In the genomic region with DNA sequence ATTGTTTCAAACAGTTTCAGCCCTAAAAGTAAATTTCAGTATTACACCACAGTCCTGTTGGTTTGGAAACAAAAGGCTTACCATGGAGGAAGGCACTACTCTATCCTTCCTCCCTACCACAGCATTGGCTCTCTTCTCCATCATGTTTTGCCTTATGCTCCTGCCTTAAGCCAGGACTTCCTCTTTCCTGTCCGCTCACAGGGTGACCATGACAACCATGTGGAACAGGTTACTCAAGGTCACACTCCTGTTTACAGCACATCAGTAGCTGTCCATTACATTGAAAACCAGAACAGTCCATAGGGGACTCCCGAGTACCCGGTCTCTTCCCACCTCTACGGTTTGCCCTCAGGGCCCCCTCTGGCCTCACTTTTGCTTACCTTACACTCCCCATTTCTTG, we compare ENCODE assay signal across 19 mouse cellular contexts.
DNase-seq lines count a peak whose midpoint lies in the region; ATAC-seq and TF ChIP-seq lines count a peak whose summit lies in the region.
"Had no signal": no experiment of that assay in that cellular context is flagged by ENCODE, and none has a peak within 500 bp of the region (broad histone marks: within the 10 kb centered on the region; RNA-seq: fewer than 3 reads in every experiment).

No protein-coding gene starts in this region.

- H3K27me3 ChIP-seq in liver, postnatal 0 days (ENCODE audit: insufficient read depth, low read length), result no peaks in the 10 kb centered on the region
- H3K27me3 ChIP-seq: embryonic facial prominence, embryonic 13.5 days; heart, embryonic 12.5 days; hindbrain, embryonic 15.5 days had no signal

- intact Hi-C loops in left cerebral cortex, adult 2 months (cut with DNase I), result no loop called here

- no peak overlapping the region for H3K4me2 ChIP-seq in liver, postnatal 0 days (ENCODE audit: low read depth, low read length)
- H3K4me2 ChIP-seq: embryonic facial prominence, embryonic 13.5 days; heart, embryonic 12.5 days; hindbrain, embryonic 15.5 days had no signal

- WGBS in liver, postnatal 0 days (ENCODE audit: insufficient replicate concordance), result 67% methylated on average over 4 of the region's 4 CpGs

- TF ChIP-seq CTCF in liver, postnatal 0 days (IDR thresholded peaks at IDR 0.05; ENCODE audit: low read depth), result no peak
- TF ChIP-seq CTCF in left cerebral cortex, adult 2 months (IDR thresholded peaks at IDR 0.05), result no peak

- no peaks in the 10 kb centered on the region for H3K4me1 ChIP-seq in liver, postnatal 0 days (ENCODE audit: insufficient read depth)
- H3K4me1 ChIP-seq: embryonic facial prominence, embryonic 13.5 days; heart, embryonic 12.5 days; hindbrain, embryonic 15.5 days had no signal

- H3K36me3 ChIP-seq in liver, postnatal 0 days (replicated peaks; ENCODE audit: insufficient read depth, low read length), result peaks cover 5% of the 10 kb centered on the region; the same call in 1 of the 2 replicates

- ATAC-seq in liver, postnatal 0 days, result peak; percentile 36; the same call in 1 of the 2 replicates
- ATAC-seq in common myeloid progenitor, adult 5-6 weeks (replicated peaks; ENCODE audit: low read depth, poor library complexity, severe bottlenecking), result peak; percentile 62
- ATAC-seq in megakaryocyte, adult 5-6 weeks (ENCODE audit: poor library complexity, severe bottlenecking), result peak; percentile 82
- ATAC-seq: forebrain, embryonic 14.5 days; intestine, embryonic 16.5 days had no signal

- no peak overlapping the region for H3K9ac ChIP-seq in liver, postnatal 0 days (replicated peaks)
- H3K9ac ChIP-seq: embryonic facial prominence, embryonic 13.5 days; heart, embryonic 12.5 days; hindbrain, embryonic 15.5 days had no signal

- TF ChIP-seq EP300 in liver, postnatal 0 days (IDR thresholded peaks at IDR 0.05; ENCODE audit: low read depth), result no peak

- no peak overlapping the region for H3K4me3 ChIP-seq in liver, postnatal 0 days (ENCODE audit: low read depth, low read length)
- no peak overlapping the region for H3K4me3 ChIP-seq in left cerebral cortex, adult 2 months
- H3K4me3 ChIP-seq: embryonic facial prominence, embryonic 13.5 days; gastrocnemius, adult 2 months; heart, adult 2 months; heart, embryonic 12.5 days; hindbrain, embryonic 15.5 days had no signal

- DNase-seq in liver, postnatal 0 days, result no peak
- DNase-seq in liver, result no peak
- DNase-seq in left cerebral cortex, adult 2 months (ENCODE audit: extremely low spot score in 1 of 2, low spot score in 2 of 2), result no peak
- DNase-seq in cerebellum, postnatal 36 days, result no peak
- DNase-seq in cerebellum, adult 8-10 months, result no peak
- DNase-seq: adrenal gland, adult 2 months; adrenal gland, postnatal 25 days; cerebellum, adult 18-20 months; cerebellum, postnatal 10 days; gastrocnemius, adult 2 months; gastrocnemius, postnatal 36 days; heart, adult 2 months had no signal

- H3K9me3 ChIP-seq in liver, postnatal 0 days (ENCODE audit: low read length), result no peaks in the 10 kb centered on the region
- H3K9me3 ChIP-seq: hindbrain, embryonic 15.5 days had no signal

- H3K27ac ChIP-seq in liver, postnatal 0 days (ENCODE audit: low read depth), result no peak overlapping the region
- no peak overlapping the region for H3K27ac ChIP-seq in left cerebral cortex, adult 2 months
- H3K27ac ChIP-seq: embryonic facial prominence, embryonic 13.5 days; gastrocnemius, adult 2 months; heart, adult 2 months; hindbrain, embryonic 15.5 days had no signal
